Mouse (Mus musculus) kidney, adult 2 months (tissue): ENCODE results near the gene Ldlrap1.

Source experiments
- CTCF ChIP-seq: fragments of 200-500 bp; conservative IDR thresholded peaks from 2 replicates; pipeline ENCODE4 v1.5.1; 2011; ENCODE audit warnings: low read depth, mild to moderate bottlenecking, control low read depth, low read length, moderate library complexity, mixed read lengths; ENCODE audit not compliant: insufficient read depth, insufficient read length
- POLR2A ChIP-seq: fragments of 200-500 bp; IDR thresholded peaks from one replicate; pipeline ENCODE4 v1.6.1; 2011; ENCODE audit warnings: low read depth, low read length, control low read depth

GRCm38 (mm10) chr4:134767426-134768225 lies at the start of gene Ldlrap1:
- TF ChIP-seq CTCF (no peak), POLR2A (no peak)
